Mouse (Mus musculus) hematopoietic stem cell, adult 5-6 weeks (primary cell): ENCODE measurements at regions not wholly inside any gene's neighbourhood (a gene's known extent, or its start where the extent isn't known, plus 50 kb on each side); places are given as distances from the start of the nearest gene placed in this dataset.

ENCODE experiments used
- ATAC-seq, 2 experiments: fragments of 125-278 bp in 1 of 2; replicated peaks in 1 of 2; 2 replicates each; pipeline ENCODE4 v1.8.0; 2016 to 2017; ENCODE audit warnings: inconsistent platforms in 2 of 2, mild to moderate bottlenecking in 2 of 2, moderate number of reproducible peaks in 2 of 2, low read depth in 1 of 2, moderate TSS enrichment in 1 of 2; ENCODE audit not compliant: low FRiP score in 2 of 2, poor library complexity in 2 of 2, severe bottlenecking in 2 of 2, insufficient read depth in 1 of 2, low TSS enrichment in 1 of 2

- no peak for ATAC-seq
These were observed 220.0 kb upstream of the Gm9767 start for GRCm38 (mm10) chr10:25857954-25858616.

- no peak for ATAC-seq
These were observed 233.7 kb upstream of the Gm9767 start for GRCm38 (mm10) chr10:25844348-25844747.

- no peak for ATAC-seq
These were observed 248.8 kb upstream of the Gm9767 start for GRCm38 (mm10) chr10:25829275-25829674.

- no peak for ATAC-seq
These were observed 268.2 kb upstream of the Smlr1 start for GRCm38 (mm10) chr10:25804223-25804622.

GRCm38 (mm10) chr10:25801499-25801898 lies 265.4 kb upstream of the Smlr1 start:
- ATAC-seq: no peak

- no peak for ATAC-seq
These were observed 262.8 kb upstream of the Smlr1 start for GRCm38 (mm10) chr10:25798881-25799280.

GRCm38 (mm10) chr10:25790363-25790821 lies 254.3 kb upstream of the Smlr1 start:
- no peak for ATAC-seq

GRCm38 (mm10) chr10:25788660-25789059 lies 252.6 kb upstream of the Smlr1 start:
- ATAC-seq: no peak

GRCm38 (mm10) chr10:25788004-25788403 lies 251.9 kb upstream of the Smlr1 start:
- no peak for ATAC-seq

- ATAC-seq: no peak
These were observed 247.8 kb upstream of the Smlr1 start for GRCm38 (mm10) chr10:25783861-25784260.

- no peak for ATAC-seq
These were observed 243.4 kb upstream of the Smlr1 start for GRCm38 (mm10) chr10:25779476-25779875.

GRCm38 (mm10) chr10:25777717-25778116 lies 241.7 kb upstream of the Smlr1 start:
- no peak for ATAC-seq

GRCm38 (mm10) chr10:25776697-25777096 lies 240.6 kb upstream of the Smlr1 start:
- ATAC-seq: no peak

GRCm38 (mm10) chr10:25770051-25770450 lies 234.0 kb upstream of the Smlr1 start:
- ATAC-seq: no peak

GRCm38 (mm10) chr10:25768456-25768855 lies 232.4 kb upstream of the Smlr1 start:
- no peak for ATAC-seq

- ATAC-seq: no peak
These were observed 218.2 kb upstream of the Smlr1 start for GRCm38 (mm10) chr10:25754300-25754699.

- no peak for ATAC-seq
These were observed 206.6 kb upstream of the Smlr1 start for GRCm38 (mm10) chr10:25742678-25743077.

- no peak for ATAC-seq
These were observed 204.9 kb upstream of the Smlr1 start for GRCm38 (mm10) chr10:25740956-25741355.

GRCm38 (mm10) chr10:25730470-25730869 lies 194.4 kb upstream of the Smlr1 start:
- ATAC-seq: no peak
